Mouse (Mus musculus): ENCODE results near the gene St5. TPM values are rescaled to one million over a fixed set of nuclear protein-coding genes. Genes with fewer than 3 reads are reported as not detected.

St5 gene
- polyA plus RNA-seq, 1 experiment = 46.2 TPM

GRCm38 (mm10) chr7:109507572-109507971, 195.8 kb downstream of the St5 start:
- WGBS = 83% methylated on average over 9 of the region's 9 CpGs
- Histone ChIP-seq H3K4me1 (ENCODE audit: control insufficient read depth, insufficient read depth, low read length) (no peaks in the 10 kb centered on the region), H3K27ac (ENCODE audit: control insufficient read depth, insufficient read depth, low read depth, low read length, poor library complexity) (no peak overlapping the region)

DNA sequence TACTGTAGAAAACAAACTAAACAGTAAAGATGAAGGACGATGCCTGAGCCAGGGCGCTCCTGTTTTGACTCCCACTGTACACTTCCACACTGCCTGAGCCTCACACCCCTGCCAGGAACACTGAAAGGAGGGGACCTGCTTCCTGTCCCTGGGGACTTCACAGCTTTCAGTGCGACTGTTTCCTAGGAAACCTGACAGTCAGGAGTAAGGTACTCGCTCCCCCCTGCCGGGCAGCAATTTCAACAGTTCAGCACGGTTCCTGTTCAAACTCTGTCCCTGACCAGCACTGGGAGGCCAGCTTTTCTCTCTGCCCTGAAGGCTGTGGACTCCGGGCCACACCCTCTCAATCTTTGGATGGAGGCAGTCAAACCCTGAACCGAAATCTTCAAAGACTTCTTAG, 196.3 kb downstream of the St5 start:
- H3K4me3 ChIP-seq (replicated peaks; ENCODE audit: control insufficient read depth, low read depth, low read length) = no peak overlapping the region
- H3K27ac ChIP-seq (ENCODE audit: control insufficient read depth, insufficient read depth, low read depth, low read length, poor library complexity) = no peak overlapping the region
- TF ChIP-seq POLR2A (IDR thresholded peaks at IDR 0.05; ENCODE audit: borderline replicate concordance, control insufficient read depth, low read depth, low read length) (no peak), CTCF (IDR thresholded peaks at IDR 0.05; ENCODE audit: control insufficient read depth, insufficient read depth, low read length) (no peak)
- 40% methylated on average over 8 of the region's 8 CpGs for WGBS
- H3K4me1 ChIP-seq (ENCODE audit: control insufficient read depth, insufficient read depth, low read length) = no peaks in the 10 kb centered on the region

More at GRCm38 (mm10) chr7:109507572-109507971, 195.8 kb downstream of the St5 start:
- no peak overlapping the region for H3K4me3 ChIP-seq (replicated peaks; ENCODE audit: control insufficient read depth, low read depth, low read length)
- no peak for TF ChIP-seq CTCF (IDR thresholded peaks at IDR 0.05; ENCODE audit: control insufficient read depth, insufficient read depth, low read length)

- H3K4me3 ChIP-seq (replicated peaks; ENCODE audit: control insufficient read depth, low read depth, low read length) = no peak overlapping the region
- H3K27ac ChIP-seq (ENCODE audit: control insufficient read depth, insufficient read depth, low read depth, low read length, poor library complexity) = no peak overlapping the region
- WGBS = 78% methylated on average over 4 of the region's 4 CpGs
- no peaks in the 10 kb centered on the region for H3K4me1 ChIP-seq (ENCODE audit: control insufficient read depth, insufficient read depth, low read length)
- TF ChIP-seq POLR2A (IDR thresholded peaks at IDR 0.05; ENCODE audit: borderline replicate concordance, control insufficient read depth, low read depth, low read length) = no peak
- TF ChIP-seq CTCF (IDR thresholded peaks at IDR 0.05; ENCODE audit: control insufficient read depth, insufficient read depth, low read length) = no peak
Observed at GRCm38 (mm10) chr7:109497507-109497906, 205.9 kb downstream of the St5 start.

- H3K4me1 ChIP-seq (ENCODE audit: control insufficient read depth, insufficient read depth, low read length) = no peaks in the 10 kb centered on the region
- TF ChIP-seq POLR2A (IDR thresholded peaks at IDR 0.05; ENCODE audit: borderline replicate concordance, control insufficient read depth, low read depth, low read length) (no peak), CTCF (IDR thresholded peaks at IDR 0.05; ENCODE audit: control insufficient read depth, insufficient read depth, low read length) (no peak)
- H3K4me3 ChIP-seq (replicated peaks; ENCODE audit: control insufficient read depth, low read depth, low read length) = no peak overlapping the region
- H3K27ac ChIP-seq (ENCODE audit: control insufficient read depth, insufficient read depth, low read depth, low read length, poor library complexity) = no peak overlapping the region
- 58% methylated on average over 21 of the region's 21 CpGs for WGBS
Observed at GRCm38 (mm10) chr7:109493319-109494316, 209.8 kb downstream of the St5 start.

GRCm38 (mm10) chr7:109492616-109493318, 210.6 kb downstream of the St5 start:
- no peak overlapping the region for H3K4me3 ChIP-seq (replicated peaks; ENCODE audit: control insufficient read depth, low read depth, low read length)
- 83% methylated on average over 18 of the region's 18 CpGs for WGBS
- no peak overlapping the region for H3K27ac ChIP-seq (ENCODE audit: control insufficient read depth, insufficient read depth, low read depth, low read length, poor library complexity)
- H3K4me1 ChIP-seq (ENCODE audit: control insufficient read depth, insufficient read depth, low read length) = no peaks in the 10 kb centered on the region
- no peak for TF ChIP-seq POLR2A (IDR thresholded peaks at IDR 0.05; ENCODE audit: borderline replicate concordance, control insufficient read depth, low read depth, low read length)
- TF ChIP-seq CTCF (IDR thresholded peaks at IDR 0.05; ENCODE audit: control insufficient read depth, insufficient read depth, low read length) = no peak

DNA sequence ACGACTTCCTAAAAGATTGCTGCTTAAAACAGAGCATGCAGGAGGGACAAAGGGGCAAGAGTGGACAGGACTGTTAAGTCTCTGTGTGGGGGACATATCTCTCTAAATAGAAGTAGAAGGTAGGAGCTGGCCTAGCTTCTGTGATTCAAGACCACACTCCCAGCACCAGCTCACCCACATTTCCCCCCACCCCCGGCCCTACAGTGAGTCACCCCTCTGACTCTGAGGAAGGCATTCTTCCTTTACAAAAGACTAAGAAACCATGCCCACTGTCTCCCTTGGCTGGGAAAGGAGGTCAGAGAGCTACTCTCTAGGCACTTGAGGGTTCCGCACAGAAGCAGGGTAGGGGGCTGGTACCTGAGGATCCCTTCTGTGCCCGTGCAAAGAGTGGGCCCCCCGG, 219.2 kb downstream of the St5 start:
- Histone ChIP-seq H3K27ac (ENCODE audit: control insufficient read depth, insufficient read depth, low read depth, low read length, poor library complexity) (no peak overlapping the region), H3K4me1 (ENCODE audit: control insufficient read depth, insufficient read depth, low read length) (no peaks in the 10 kb centered on the region), H3K4me3 (replicated peaks; ENCODE audit: control insufficient read depth, low read depth, low read length) (no peak overlapping the region)
- TF ChIP-seq CTCF (IDR thresholded peaks at IDR 0.05; ENCODE audit: control insufficient read depth, insufficient read depth, low read length) = no peak
- WGBS = 68% methylated on average over 5 of the region's 5 CpGs

DNA sequence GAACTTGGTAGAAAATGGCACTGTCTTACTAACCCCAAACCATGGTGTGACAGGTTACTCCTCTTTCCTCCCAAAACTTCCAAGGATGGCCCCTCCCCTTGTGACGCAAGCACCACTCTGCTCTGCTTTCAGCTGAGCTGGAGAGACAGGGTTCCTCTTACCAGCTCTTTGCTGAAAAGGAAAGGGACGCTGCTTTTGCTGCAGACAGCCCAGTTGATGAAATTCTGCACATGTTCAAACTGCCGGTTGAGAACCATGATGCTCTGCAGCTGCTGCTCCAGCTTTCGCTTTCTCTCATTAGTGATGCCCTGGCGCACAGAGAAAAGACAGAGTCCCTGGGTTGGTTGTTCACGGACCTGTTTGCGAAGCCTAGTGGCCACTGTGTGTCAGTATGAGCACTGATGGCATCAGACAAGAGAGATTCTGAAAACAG, 222.6 kb downstream of the St5 start:
- TF ChIP-seq CTCF (IDR thresholded peaks at IDR 0.05; ENCODE audit: control insufficient read depth, insufficient read depth, low read length) (no peak), POLR2A (IDR thresholded peaks at IDR 0.05; ENCODE audit: borderline replicate concordance, control insufficient read depth, low read depth, low read length) (no peak)
- Histone ChIP-seq H3K4me1 (ENCODE audit: control insufficient read depth, insufficient read depth, low read length) (no peaks in the 10 kb centered on the region), H3K4me3 (replicated peaks; ENCODE audit: control insufficient read depth, low read depth, low read length) (no peak overlapping the region), H3K27ac (ENCODE audit: control insufficient read depth, insufficient read depth, low read depth, low read length, poor library complexity) (no peak overlapping the region)
- 36% methylated on average over 7 of the region's 7 CpGs for WGBS

GRCm38 (mm10) chr7:109477926-109478325, 225.5 kb downstream of the St5 start:
- no peak overlapping the region for H3K4me3 ChIP-seq (replicated peaks; ENCODE audit: control insufficient read depth, low read depth, low read length)
- no peak overlapping the region for H3K27ac ChIP-seq (ENCODE audit: control insufficient read depth, insufficient read depth, low read depth, low read length, poor library complexity)
- no peaks in the 10 kb centered on the region for H3K4me1 ChIP-seq (ENCODE audit: control insufficient read depth, insufficient read depth, low read length)
- TF ChIP-seq POLR2A (IDR thresholded peaks at IDR 0.05; ENCODE audit: borderline replicate concordance, control insufficient read depth, low read depth, low read length) = no peak
- TF ChIP-seq CTCF (IDR thresholded peaks at IDR 0.05; ENCODE audit: control insufficient read depth, insufficient read depth, low read length) = no peak
- WGBS = 81% methylated on average over 3 of the region's 3 CpGs

Other genes with a start within 250 kb of the St5 start
- gene Trim66, start 195.5 kb downstream of the St5 start, polyA plus RNA-seq (2011; ENCODE audit: insufficient read depth, insufficient read length, low replicate concordance, missing spikeins) = 5.7 TPM in 1 of 2 replicates, not detected in the other
- 394 and 562 TPM in 2 replicates for gene Rpl27a, start 184.5 kb downstream of the St5 start, polyA plus RNA-seq (2011; ENCODE audit: insufficient read depth, insufficient read length, low replicate concordance, missing spikeins)
- gene Akip1, start 85 bp upstream of the St5 start, polyA plus RNA-seq (2011; ENCODE audit: insufficient read depth, insufficient read length, low replicate concordance, missing spikeins) = 22.7 and 23.1 TPM in 2 replicates
- not detected in 2 replicates for gene BC051019, start 20.2 kb upstream of the St5 start, polyA plus RNA-seq (2011; ENCODE audit: insufficient read depth, insufficient read length, low replicate concordance, missing spikeins)
- not detected in 2 replicates for gene Ascl3, start 28.1 kb upstream of the St5 start, polyA plus RNA-seq (2011; ENCODE audit: insufficient read depth, insufficient read length, low replicate concordance, missing spikeins)
- 20.4 and 22.5 TPM in 2 replicates for gene Tmem9b, start 49.3 kb upstream of the St5 start, polyA plus RNA-seq (2011; ENCODE audit: insufficient read depth, insufficient read length, low replicate concordance, missing spikeins)
- 2.0 and 3.3 TPM in 2 replicates for gene Nrip3, start 78.4 kb upstream of the St5 start, polyA plus RNA-seq (2011; ENCODE audit: insufficient read depth, insufficient read length, low replicate concordance, missing spikeins)
- gene Scube2, start 162.1 kb upstream of the St5 start, polyA plus RNA-seq (2011; ENCODE audit: insufficient read depth, insufficient read length, low replicate concordance, missing spikeins) = 0.55 TPM in 1 of 2 replicates, not detected in the other

Measured in bone marrow, adult 2 months (tissue).